Mouse (Mus musculus) urinary bladder, adult 2 months (tissue): ENCODE measurements around the gene Khk. TPM values are rescaled to one million over a fixed set of nuclear protein-coding genes. Genes with fewer than 3 reads are reported as not detected.

Source experiments
- DNase-seq: peaks from one replicate; pipeline ENCODE4 v3.0.0; 2022; ENCODE audit warnings: low spot score
- polyA plus RNA-seq: library from polyadenylated mRNA; depleted of rRNA; stranded (reverse); fragments of >200 nt; gene quantifications from 2 replicates; pipeline ENCODE4 v1.2.3, GENCODE M21; 2012; rRNA removed

Khk gene
- polyA plus RNA-seq, 1 experiment: 38.4 TPM

DNA sequence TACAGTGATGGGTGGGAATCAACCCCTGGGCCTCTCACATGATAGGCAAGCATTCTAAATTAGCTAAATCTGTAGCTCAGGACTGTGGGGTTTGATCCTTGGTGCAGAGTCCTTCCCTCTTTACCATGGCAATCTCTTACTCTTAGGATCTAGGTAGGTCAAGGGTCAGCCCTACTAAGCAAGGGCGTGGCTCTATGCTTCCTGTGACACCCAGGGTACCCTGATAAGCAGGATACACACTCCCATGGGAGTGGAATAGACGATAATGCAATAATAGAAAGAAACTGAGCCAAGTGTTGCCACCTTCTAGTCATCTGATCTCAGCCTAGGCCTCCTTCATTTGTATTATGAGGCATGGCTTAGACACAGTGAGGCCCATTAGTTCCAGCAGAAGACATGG is 48.2 kb downstream of the Khk start:
- DNase-seq: no peak

GRCm38 (mm10) chr5:30974870-30975656 is 53.8 kb downstream of the Khk start:
- DNase-seq: no peak

Other genes with a start within 250 kb of the Khk start
- gene Dpysl5, start 209.9 kb upstream of the Khk start, polyA plus RNA-seq: 0.28 and 0.35 TPM in 2 replicates
- gene Mapre3, start 106.8 kb upstream of the Khk start, polyA plus RNA-seq: 51.9 and 59.3 TPM in 2 replicates
- 52.8 and 60.7 TPM in 2 replicates for gene Tmem214, start 53.4 kb upstream of the Khk start, polyA plus RNA-seq
- gene Agbl5, start 32.7 kb upstream of the Khk start, polyA plus RNA-seq: 16.5 and 16.6 TPM in 2 replicates
- gene Ost4, start 13.6 kb upstream of the Khk start, polyA plus RNA-seq: 268 and 335 TPM in 2 replicates
- gene Emilin1, start 8.0 kb upstream of the Khk start, polyA plus RNA-seq: 59.2 and 104 TPM in 2 replicates
- 14.0 and 15.0 TPM in 2 replicates for gene Cgref1, start 24.2 kb downstream of the Khk start, polyA plus RNA-seq
- gene Preb, start 38.9 kb downstream of the Khk start, polyA plus RNA-seq: 166 and 214 TPM in 2 replicates
- gene Tcf23, start 47.2 kb downstream of the Khk start, polyA plus RNA-seq: 0.50 and 0.66 TPM in 2 replicates
- gene Atraid, start 126.9 kb downstream of the Khk start, polyA plus RNA-seq: 162 and 174 TPM in 2 replicates
- 19.4 and 21.3 TPM in 2 replicates for gene Slc5a6, start 127.5 kb downstream of the Khk start, polyA plus RNA-seq
- 14.6 and 14.8 TPM in 2 replicates for gene Cad, start 133.3 kb downstream of the Khk start, polyA plus RNA-seq
- not detected in 2 replicates for gene Dnajc5g, start 184.9 kb downstream of the Khk start, polyA plus RNA-seq
- 0.04 TPM in 1 of 2 replicates, not detected in the other for gene Slc30a3, start 186.8 kb downstream of the Khk start, polyA plus RNA-seq
- not detected in 2 replicates for gene Trim54, start 195.3 kb downstream of the Khk start, polyA plus RNA-seq
- not detected in 2 replicates for gene Ucn, start 217.4 kb downstream of the Khk start, polyA plus RNA-seq
- gene Mpv17, start 232.8 kb downstream of the Khk start, polyA plus RNA-seq: 98.9 and 117 TPM in 2 replicates